Mouse (Mus musculus): ENCODE data around the gene Sumf1. TPM values are rescaled to one million over a fixed set of nuclear protein-coding genes. Genes with fewer than 3 reads are reported as not detected.

The Sumf1 gene
- total RNA-seq (2014; rRNA removed) (22.5 and 30.3 TPM in 2 replicates), polyA plus RNA-seq (2015; fragmentation: Nextera tagmentation; extraction: Ambion mirVana) (14.4 and 15.8 TPM in 2 replicates)

GRCm38 (mm10) chr6:108184847-108185684 is at the start of gene Sumf1:
Gene Sumf1, minus strand, starts transcription at chr6:108185582.
- Histone ChIP-seq H3K4me2 (ENCODE audit: low read depth, low read length) (peak within 1 kb of the TSS; percentile 70), H3K9me3 (ENCODE audit: low read length) (no peaks in the 10 kb centered on the region), H3K9ac (replicated peaks; ENCODE audit: low read length) (peak within 1 kb of the TSS; percentile 69), H3K4me3 (ENCODE audit: low read length) (peak within 1 kb of the TSS; percentile 69), H3K4me1 (ENCODE audit: insufficient read depth, low read length) (peaks cover 6% of the 10 kb centered on the region; the same call in 1 of the 2 replicates), H3K27me3 (ENCODE audit: insufficient read depth, low read length) (no peaks in the 10 kb centered on the region), H3K36me3 (ENCODE audit: insufficient read depth, low read length) (no peaks in the 10 kb centered on the region), H3K27ac (no peak within 1 kb of the TSS)
- no peak for TF ChIP-seq CTCF (IDR thresholded peaks at IDR 0.05; ENCODE audit: low read depth)
- ATAC-seq, result peak; percentile 94
- WGBS, result 5% methylated on average over 44 of the region's 49 CpGs
- DNase-seq (ENCODE audit: low spot score), result peak; percentile 97

- H3K27ac ChIP-seq, result no peak overlapping the region
- TF ChIP-seq CTCF (IDR thresholded peaks at IDR 0.05; ENCODE audit: low read depth), result no peak
- 72% methylated on average over 6 of the region's 6 CpGs for WGBS
Measured at GRCm38 (mm10) chr6:108234536-108234935, 49.2 kb upstream of the Sumf1 start.

GRCm38 (mm10) chr6:108233070-108233469 is 47.7 kb upstream of the Sumf1 start:
- no peak overlapping the region for H3K4me3 ChIP-seq (ENCODE audit: low read length)
- TF ChIP-seq CTCF (IDR thresholded peaks at IDR 0.05; ENCODE audit: low read depth), result no peak
- WGBS, result 61% methylated on average over 6 of the region's 6 CpGs
- no peaks in the 10 kb centered on the region for H3K9me3 ChIP-seq (ENCODE audit: low read length)
- no peak for ATAC-seq
- H3K4me1 ChIP-seq (ENCODE audit: insufficient read depth, low read length), result peaks cover 12% of the 10 kb centered on the region; the same call in 1 of the 2 replicates
- no peak for DNase-seq (ENCODE audit: low spot score)
- H3K4me2 ChIP-seq (ENCODE audit: low read depth, low read length), result no peak overlapping the region
- H3K27ac ChIP-seq, result no peak overlapping the region
- no peaks in the 10 kb centered on the region for H3K36me3 ChIP-seq (ENCODE audit: insufficient read depth, low read length)
- H3K9ac ChIP-seq (replicated peaks; ENCODE audit: low read length), result no peak overlapping the region
- H3K27me3 ChIP-seq (ENCODE audit: insufficient read depth, low read length), result no peaks in the 10 kb centered on the region

More at GRCm38 (mm10) chr6:108234536-108234935, 49.2 kb upstream of the Sumf1 start:
- Histone ChIP-seq H3K27me3 (ENCODE audit: insufficient read depth, low read length) (no peaks in the 10 kb centered on the region), H3K4me3 (ENCODE audit: low read length) (no peak overlapping the region), H3K9ac (replicated peaks; ENCODE audit: low read length) (no peak overlapping the region), H3K9me3 (ENCODE audit: low read length) (no peaks in the 10 kb centered on the region), H3K36me3 (ENCODE audit: insufficient read depth, low read length) (no peaks in the 10 kb centered on the region), H3K4me1 (ENCODE audit: insufficient read depth, low read length) (peaks cover 12% of the 10 kb centered on the region; the same call in 1 of the 2 replicates), H3K4me2 (ENCODE audit: low read depth, low read length) (no peak overlapping the region)
- DNase-seq (ENCODE audit: low spot score) (no peak), ATAC-seq (no peak)

- Histone ChIP-seq H3K36me3 (ENCODE audit: insufficient read depth, low read length) (no peaks in the 10 kb centered on the region), H3K4me1 (ENCODE audit: insufficient read depth, low read length) (peaks cover 12% of the 10 kb centered on the region; the same call in 1 of the 2 replicates), H3K4me3 (ENCODE audit: low read length) (no peak overlapping the region), H3K9ac (replicated peaks; ENCODE audit: low read length) (no peak overlapping the region), H3K27ac (no peak overlapping the region), H3K4me2 (ENCODE audit: low read depth, low read length) (no peak overlapping the region), H3K27me3 (ENCODE audit: insufficient read depth, low read length) (no peaks in the 10 kb centered on the region), H3K9me3 (ENCODE audit: low read length) (no peaks in the 10 kb centered on the region)
- 75% methylated on average over 11 of the region's 11 CpGs for WGBS
- DNase-seq (ENCODE audit: low spot score) (no peak), ATAC-seq (peak; percentile 40; the same call in 1 of the 2 replicates)
- peak; percentile 23; the same call in 1 of the 2 replicates for TF ChIP-seq CTCF (IDR thresholded peaks at IDR 0.05; ENCODE audit: low read depth)
Measured at GRCm38 (mm10) chr6:108231892-108232710, 46.7 kb upstream of the Sumf1 start.

- Histone ChIP-seq H3K4me3 (ENCODE audit: low read length) (no peak overlapping the region), H3K27me3 (ENCODE audit: insufficient read depth, low read length) (no peaks in the 10 kb centered on the region), H3K9me3 (ENCODE audit: low read length) (no peaks in the 10 kb centered on the region), H3K27ac (no peak overlapping the region), H3K4me2 (ENCODE audit: low read depth, low read length) (no peak overlapping the region), H3K9ac (replicated peaks; ENCODE audit: low read length) (no peak overlapping the region), H3K4me1 (ENCODE audit: insufficient read depth, low read length) (no peaks in the 10 kb centered on the region), H3K36me3 (ENCODE audit: insufficient read depth, low read length) (no peaks in the 10 kb centered on the region)
- no peak for DNase-seq (ENCODE audit: low spot score)
- no peak for TF ChIP-seq CTCF (IDR thresholded peaks at IDR 0.05; ENCODE audit: low read depth)
- no peak for ATAC-seq
- 82% methylated on average over 3 of the region's 3 CpGs for WGBS
Measured at GRCm38 (mm10) chr6:108230608-108231007, 45.2 kb upstream of the Sumf1 start.

- Histone ChIP-seq H3K9me3 (ENCODE audit: low read length) (no peaks in the 10 kb centered on the region), H3K27ac (no peak overlapping the region), H3K4me2 (ENCODE audit: low read depth, low read length) (no peak overlapping the region), H3K4me1 (ENCODE audit: insufficient read depth, low read length) (no peaks in the 10 kb centered on the region), H3K9ac (replicated peaks; ENCODE audit: low read length) (no peak overlapping the region), H3K27me3 (ENCODE audit: insufficient read depth, low read length) (no peaks in the 10 kb centered on the region), H3K36me3 (ENCODE audit: insufficient read depth, low read length) (no peaks in the 10 kb centered on the region), H3K4me3 (ENCODE audit: low read length) (no peak overlapping the region)
- TF ChIP-seq CTCF (IDR thresholded peaks at IDR 0.05; ENCODE audit: low read depth), result no peak
- no peak for DNase-seq (ENCODE audit: low spot score)
- 19% methylated on average over 2 of the region's 2 CpGs for WGBS
- ATAC-seq, result no peak
Measured at GRCm38 (mm10) chr6:108228601-108229000, 43.2 kb upstream of the Sumf1 start.
